31 mouse cellular contexts compared by ENCODE assay signal in the genomic region with DNA sequence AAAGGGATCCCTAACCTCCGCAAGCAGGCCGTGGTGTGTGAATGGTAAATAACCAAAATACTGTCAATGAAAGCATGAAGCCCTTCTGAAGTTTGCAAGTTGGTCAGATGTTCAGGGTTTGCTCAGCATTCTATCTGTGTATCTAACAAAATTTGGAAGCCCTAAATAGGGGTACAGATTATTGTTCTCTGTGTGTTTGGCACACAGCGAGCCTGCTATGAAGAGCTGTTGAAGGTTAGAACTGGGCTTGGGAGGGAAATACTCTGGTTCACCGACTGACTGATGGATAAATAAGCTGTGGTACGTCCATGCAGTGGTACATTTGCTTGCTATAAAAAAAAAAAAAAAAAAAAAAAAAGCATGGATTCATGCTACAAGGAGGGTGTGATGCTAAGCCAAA.
"Had no signal": no experiment of that assay in that cellular context is flagged by ENCODE, and none has a peak within 500 bp of the region (broad histone marks: within the 10 kb centered on the region; RNA-seq: fewer than 3 reads in every experiment).

No protein-coding gene starts in this region.

- H3K4me2 ChIP-seq: limb, embryonic 12.5 days; limb, embryonic 13.5 days; limb, embryonic 15.5 days; liver, embryonic 11.5 days; liver, embryonic 12.5 days; liver, embryonic 13.5 days; liver, embryonic 15.5 days; lung, embryonic 14.5 days; lung, embryonic 15.5 days; midbrain, embryonic 12.5 days; midbrain, embryonic 13.5 days; neural tube, embryonic 12.5 days had no signal

- H3K27me3 ChIP-seq: limb, embryonic 12.5 days; limb, embryonic 13.5 days; limb, embryonic 15.5 days; liver, embryonic 12.5 days; liver, embryonic 13.5 days; liver, embryonic 15.5 days; lung, embryonic 15.5 days had no signal

- ATAC-seq: liver, embryonic 12.5 days; liver, postnatal 0 days; lung, postnatal 0 days; midbrain, embryonic 13.5 days; midbrain, embryonic 16.5 days had no signal

- H3K9ac ChIP-seq: limb, embryonic 12.5 days; limb, embryonic 13.5 days; limb, embryonic 15.5 days; liver, embryonic 12.5 days; liver, embryonic 13.5 days; liver, embryonic 14.5 days; liver, embryonic 15.5 days; liver, postnatal 0 days; lung, embryonic 14.5 days; lung, embryonic 15.5 days; midbrain, embryonic 12.5 days; midbrain, embryonic 13.5 days; neural tube, embryonic 12.5 days had no signal

- H3K36me3 ChIP-seq: limb, embryonic 10.5 days; limb, embryonic 12.5 days; limb, embryonic 13.5 days; limb, embryonic 15.5 days; liver, embryonic 12.5 days; liver, embryonic 13.5 days; liver, embryonic 15.5 days; lung, embryonic 15.5 days; midbrain, embryonic 10.5 days; midbrain, embryonic 12.5 days; midbrain, embryonic 13.5 days; neural tube, embryonic 12.5 days had no signal

- H3K9me3 ChIP-seq: limb, embryonic 10.5 days; limb, embryonic 13.5 days; limb, embryonic 15.5 days; liver, embryonic 12.5 days; liver, embryonic 15.5 days; lung, embryonic 15.5 days; midbrain, embryonic 10.5 days had no signal

- H3K4me1 ChIP-seq: limb, embryonic 12.5 days; limb, embryonic 13.5 days; limb, embryonic 15.5 days; liver, embryonic 12.5 days; liver, embryonic 13.5 days; liver, embryonic 15.5 days; lung, embryonic 15.5 days; megakaryocyte, embryonic 14.5 days; midbrain, embryonic 12.5 days had no signal

- DNase-seq: left cerebral cortex, postnatal 4 days; liver; liver, embryonic 13.5 days; liver, postnatal 0 days; lung, adult 18-20 months; lung, adult 2 months; lung, embryonic 14.5 days; lung, postnatal 10 days; lung, postnatal 14 days; lung, postnatal 36 days; lung, postnatal 4 days; midbrain, embryonic 14.5 days had no signal

- H3K4me3 ChIP-seq: left cerebral cortex, adult 2 months; limb, embryonic 10.5 days; limb, embryonic 12.5 days; limb, embryonic 13.5 days; limb, embryonic 15.5 days; liver, embryonic 12.5 days; liver, embryonic 13.5 days; liver, embryonic 15.5 days; lung, embryonic 15.5 days; megakaryocyte, embryonic 14.5 days; midbrain, embryonic 10.5 days; midbrain, embryonic 12.5 days; midbrain, embryonic 13.5 days; myocyte; neural tube, embryonic 12.5 days had no signal

- H3K27ac ChIP-seq: left cerebral cortex, adult 2 months; limb, embryonic 10.5 days; limb, embryonic 12.5 days; limb, embryonic 13.5 days; limb, embryonic 15.5 days; liver, embryonic 12.5 days; liver, embryonic 13.5 days; liver, embryonic 14.5 days; liver, embryonic 15.5 days; lung, embryonic 15.5 days; macrophage; midbrain, embryonic 10.5 days; midbrain, embryonic 12.5 days; midbrain, embryonic 13.5 days; neural tube, embryonic 12.5 days had no signal
